Mouse (Mus musculus): ENCODE results near the gene Trak1. TPM values are rescaled to one million over a fixed set of nuclear protein-coding genes. Genes with fewer than 3 reads are reported as not detected.

The Trak1 gene
- polyA plus RNA-seq, 1 experiment = 9.7 TPM

GRCm38 (mm10) chr9:121416872-121417637, 119.8 kb downstream of the Trak1 start:
- Histone ChIP-seq H3K9me3 (peaks cover 14% of the 10 kb centered on the region), H3K36me3 (replicated peaks; ENCODE audit: low read length) (peaks cover 3% of the 10 kb centered on the region), H3K27me3 (replicated peaks) (peaks cover 26% of the 10 kb centered on the region), H3K4me1 (peaks cover 27% of the 10 kb centered on the region), H3K4me3 (replicated peaks) (no peak overlapping the region)
- no peak for TF ChIP-seq FLI1 (IDR thresholded peaks at IDR 0.05; ENCODE audit: low read length)
- no peak for TF ChIP-seq GATA1 (IDR thresholded peaks at IDR 0.05; ENCODE audit: borderline replicate concordance, low read length)

DNA sequence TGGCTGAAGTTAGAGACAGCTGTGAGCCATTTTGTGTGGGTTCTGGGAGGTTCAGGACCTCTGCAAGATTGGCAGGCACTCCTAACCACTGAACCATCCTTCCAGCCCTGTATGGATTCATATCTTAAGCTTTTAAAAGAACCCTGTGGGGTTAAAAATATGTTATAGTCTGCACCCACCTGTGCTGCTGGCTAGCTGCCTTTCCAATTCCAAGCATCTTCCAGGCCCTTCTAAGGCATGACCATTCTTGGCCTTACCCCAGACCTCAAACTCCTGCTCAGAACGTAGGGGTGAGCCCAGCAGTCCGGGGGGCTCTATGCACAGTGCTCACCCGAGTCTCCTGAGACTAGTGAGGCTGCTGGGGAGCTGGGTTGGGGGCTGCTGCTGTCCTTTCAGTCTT, 121.7 kb downstream of the Trak1 start:
- H3K4me1 ChIP-seq = peaks cover 35% of the 10 kb centered on the region
- H3K4me3 ChIP-seq (replicated peaks) = no peak overlapping the region
- H3K36me3 ChIP-seq (replicated peaks; ENCODE audit: low read length) = no peaks in the 10 kb centered on the region
- H3K9me3 ChIP-seq = peaks cover 9% of the 10 kb centered on the region; the same call in 1 of the 2 replicates
- TF ChIP-seq GATA1 (IDR thresholded peaks at IDR 0.05; ENCODE audit: borderline replicate concordance, low read length) (no peak), FLI1 (IDR thresholded peaks at IDR 0.05; ENCODE audit: low read length) (no peak)
- H3K27me3 ChIP-seq (replicated peaks) = peaks cover 35% of the 10 kb centered on the region

- no peak overlapping the region for H3K4me3 ChIP-seq (replicated peaks)
- no peak for TF ChIP-seq GATA1 (IDR thresholded peaks at IDR 0.05; ENCODE audit: borderline replicate concordance, low read length)
- no peak for TF ChIP-seq FLI1 (IDR thresholded peaks at IDR 0.05; ENCODE audit: low read length)
- peaks cover 38% of the 10 kb centered on the region for H3K4me1 ChIP-seq
- H3K36me3 ChIP-seq (replicated peaks; ENCODE audit: low read length) = no peaks in the 10 kb centered on the region
- H3K27me3 ChIP-seq (replicated peaks) = peaks cover 37% of the 10 kb centered on the region
- H3K9me3 ChIP-seq = 0 out of 2 replicates have a peak, but pooled peaks cover 9% of the 10 kb centered on the region
Measured at GRCm38 (mm10) chr9:121419573-121419972, 122.3 kb downstream of the Trak1 start.

GRCm38 (mm10) chr9:121420817-121421216, 123.5 kb downstream of the Trak1 start:
- Histone ChIP-seq H3K36me3 (replicated peaks; ENCODE audit: low read length) (no peaks in the 10 kb centered on the region), H3K9me3 (no peaks in the 10 kb centered on the region), H3K4me3 (replicated peaks) (no peak overlapping the region), H3K4me1 (peaks cover 40% of the 10 kb centered on the region), H3K27me3 (replicated peaks) (peaks cover 34% of the 10 kb centered on the region)
- TF ChIP-seq FLI1 (IDR thresholded peaks at IDR 0.05; ENCODE audit: low read length) (no peak), GATA1 (IDR thresholded peaks at IDR 0.05; ENCODE audit: borderline replicate concordance, low read length) (no peak)

DNA sequence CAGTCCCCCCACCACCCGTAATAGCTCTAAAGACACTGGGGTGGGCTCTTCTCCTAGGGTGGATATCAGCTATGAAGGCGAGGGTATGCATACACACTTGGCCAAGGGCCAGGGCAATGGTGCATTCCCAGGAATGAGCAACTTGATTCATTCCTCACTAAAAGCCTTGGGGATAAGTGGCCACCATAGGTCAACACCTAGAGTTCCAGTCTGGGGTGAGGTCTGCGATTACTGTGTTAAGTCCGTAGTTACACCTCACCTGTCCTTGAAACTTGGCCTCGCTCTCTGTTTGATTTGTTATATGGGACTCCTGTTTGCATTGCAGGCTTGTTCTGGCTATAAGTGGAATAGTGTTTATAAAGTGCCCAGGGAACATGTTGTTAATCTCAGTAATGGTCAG, 125.1 kb downstream of the Trak1 start:
- Histone ChIP-seq H3K27me3 (replicated peaks) (peaks cover 31% of the 10 kb centered on the region), H3K4me3 (replicated peaks) (no peak overlapping the region), H3K9me3 (no peaks in the 10 kb centered on the region), H3K4me1 (peaks cover 53% of the 10 kb centered on the region), H3K36me3 (replicated peaks; ENCODE audit: low read length) (no peaks in the 10 kb centered on the region)
- TF ChIP-seq FLI1 (IDR thresholded peaks at IDR 0.05; ENCODE audit: low read length) (no peak), GATA1 (IDR thresholded peaks at IDR 0.05; ENCODE audit: borderline replicate concordance, low read length) (no peak)

GRCm38 (mm10) chr9:121423621-121424020, 126.3 kb downstream of the Trak1 start:
- no peak overlapping the region for H3K4me3 ChIP-seq (replicated peaks)
- no peak for TF ChIP-seq FLI1 (IDR thresholded peaks at IDR 0.05; ENCODE audit: low read length)
- TF ChIP-seq GATA1 (IDR thresholded peaks at IDR 0.05; ENCODE audit: borderline replicate concordance, low read length) = no peak
- H3K9me3 ChIP-seq = no peaks in the 10 kb centered on the region
- H3K36me3 ChIP-seq (replicated peaks; ENCODE audit: low read length) = no peaks in the 10 kb centered on the region
- peaks cover 28% of the 10 kb centered on the region for H3K27me3 ChIP-seq (replicated peaks)
- H3K4me1 ChIP-seq = peaks cover 56% of the 10 kb centered on the region

DNA sequence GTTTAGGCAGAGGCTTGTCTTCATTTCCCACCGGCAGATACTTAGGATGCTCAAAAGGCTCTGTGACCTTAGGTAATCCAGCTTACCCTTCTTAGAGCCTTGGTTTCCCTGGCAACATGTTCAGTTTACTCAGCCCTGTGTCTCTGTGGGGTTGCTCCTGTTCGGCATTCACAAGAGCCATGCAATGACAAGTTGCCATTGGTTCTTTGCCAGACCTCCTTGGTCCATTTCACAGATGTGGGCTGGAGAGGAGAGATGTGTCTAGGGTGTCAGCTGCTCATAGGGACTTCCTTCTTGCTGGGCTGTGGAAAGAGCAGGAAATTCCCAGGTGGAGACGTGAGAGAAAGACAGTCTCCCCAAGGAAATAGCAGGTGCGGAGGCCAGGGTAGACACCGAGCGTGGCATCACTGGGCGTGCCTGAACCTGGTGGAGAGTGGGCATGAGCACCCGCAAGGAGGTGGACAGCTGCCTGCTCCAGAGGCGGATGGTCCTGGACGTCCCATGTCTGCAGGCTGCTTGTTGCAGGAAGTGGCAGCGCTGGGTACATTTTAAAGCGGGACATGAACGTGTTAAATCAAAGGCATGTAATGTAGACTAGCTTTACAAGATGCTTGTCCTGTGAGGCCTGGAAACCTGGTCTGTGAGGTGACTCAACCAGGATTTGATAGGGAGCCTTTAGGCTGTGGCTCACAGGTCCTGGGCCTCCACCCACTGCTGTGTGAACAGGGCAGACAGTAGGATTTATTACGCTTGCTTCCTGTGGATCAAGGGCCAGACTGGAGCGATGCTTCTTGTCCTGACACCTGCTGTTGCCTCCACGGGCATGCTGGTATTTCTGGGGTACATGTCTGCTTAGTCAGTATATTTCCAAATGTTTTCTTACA, 127.2 kb downstream of the Trak1 start:
- Histone ChIP-seq H3K4me3 (replicated peaks) (no peak overlapping the region), H3K9me3 (no peaks in the 10 kb centered on the region), H3K27me3 (replicated peaks) (peaks cover 28% of the 10 kb centered on the region), H3K4me1 (peaks cover 50% of the 10 kb centered on the region), H3K36me3 (replicated peaks; ENCODE audit: low read length) (no peaks in the 10 kb centered on the region)
- TF ChIP-seq GATA1 (IDR thresholded peaks at IDR 0.05; ENCODE audit: borderline replicate concordance, low read length) = no peak
- TF ChIP-seq FLI1 (IDR thresholded peaks at IDR 0.05; ENCODE audit: low read length) = no peak

GRCm38 (mm10) chr9:121426451-121426850, 129.1 kb downstream of the Trak1 start:
- Histone ChIP-seq H3K27me3 (replicated peaks) (peaks cover 19% of the 10 kb centered on the region), H3K36me3 (replicated peaks; ENCODE audit: low read length) (no peaks in the 10 kb centered on the region), H3K4me1 (peaks cover 35% of the 10 kb centered on the region), H3K9me3 (no peaks in the 10 kb centered on the region), H3K4me3 (replicated peaks) (no peak overlapping the region)
- no peak for TF ChIP-seq GATA1 (IDR thresholded peaks at IDR 0.05; ENCODE audit: borderline replicate concordance, low read length)

DNA sequence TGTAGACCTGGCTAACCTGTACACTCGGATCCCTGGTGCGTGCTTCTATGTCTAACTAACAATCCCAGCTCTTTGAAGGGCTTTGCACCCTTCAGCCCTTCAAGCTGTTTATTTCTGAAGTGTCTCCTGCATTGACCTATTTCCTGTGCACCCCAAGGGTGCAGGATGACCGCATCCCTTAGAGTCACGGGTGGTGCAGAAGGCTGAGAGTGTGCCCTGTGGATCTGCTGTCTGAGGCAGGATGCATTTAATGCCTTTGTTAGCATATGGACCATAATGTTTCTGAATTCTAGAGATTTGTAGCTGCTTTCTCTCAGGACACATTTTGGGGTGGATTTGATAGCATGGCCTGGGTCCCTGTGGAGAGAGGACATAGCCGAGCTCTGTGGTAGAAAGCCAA, 129.6 kb downstream of the Trak1 start:
- H3K4me3 ChIP-seq (replicated peaks) = no peak overlapping the region
- H3K36me3 ChIP-seq (replicated peaks; ENCODE audit: low read length) = peaks cover 3% of the 10 kb centered on the region
- H3K9me3 ChIP-seq = no peaks in the 10 kb centered on the region
- H3K4me1 ChIP-seq = peaks cover 35% of the 10 kb centered on the region
- H3K27me3 ChIP-seq (replicated peaks) = peaks cover 19% of the 10 kb centered on the region
- TF ChIP-seq FLI1 (IDR thresholded peaks at IDR 0.05; ENCODE audit: low read length) (no peak), GATA1 (IDR thresholded peaks at IDR 0.05; ENCODE audit: borderline replicate concordance, low read length) (no peak)

- TF ChIP-seq GATA1 (IDR thresholded peaks at IDR 0.05; ENCODE audit: borderline replicate concordance, low read length) = no peak
- Histone ChIP-seq H3K9me3 (no peaks in the 10 kb centered on the region), H3K4me3 (replicated peaks) (no peak overlapping the region), H3K36me3 (replicated peaks; ENCODE audit: low read length) (peaks cover 7% of the 10 kb centered on the region), H3K27me3 (replicated peaks) (peaks cover 8% of the 10 kb centered on the region), H3K4me1 (peaks cover 24% of the 10 kb centered on the region)
Measured at GRCm38 (mm10) chr9:121429592-121429991, 132.3 kb downstream of the Trak1 start.

All from megakaryocyte, embryonic 14.5 days (primary cell).